Mouse (Mus musculus) brain, embryonic 14.5 days (tissue): Measurements from ENCODE around the gene Bcan.

Source experiments
- CTCF ChIP-seq: fragments of 200-500 bp; IDR thresholded peaks from 2 replicates; pipeline ENCODE4 v1.5.1; 2012; ENCODE audit warnings: inconsistent platforms, mild to moderate bottlenecking, moderate library complexity, borderline replicate concordance; ENCODE audit not compliant: insufficient read depth, insufficient read length; ENCODE audit errors: extremely low read depth
- POLR2A ChIP-seq: fragments of 200-500 bp; IDR thresholded peaks from 2 replicates; pipeline ENCODE4 v1.6.1; 2012; ENCODE audit warnings: mild to moderate bottlenecking, inconsistent platforms, borderline replicate concordance; ENCODE audit not compliant: poor library complexity, insufficient read depth, insufficient read length, severe bottlenecking; ENCODE audit errors: extremely low read depth

DNA sequence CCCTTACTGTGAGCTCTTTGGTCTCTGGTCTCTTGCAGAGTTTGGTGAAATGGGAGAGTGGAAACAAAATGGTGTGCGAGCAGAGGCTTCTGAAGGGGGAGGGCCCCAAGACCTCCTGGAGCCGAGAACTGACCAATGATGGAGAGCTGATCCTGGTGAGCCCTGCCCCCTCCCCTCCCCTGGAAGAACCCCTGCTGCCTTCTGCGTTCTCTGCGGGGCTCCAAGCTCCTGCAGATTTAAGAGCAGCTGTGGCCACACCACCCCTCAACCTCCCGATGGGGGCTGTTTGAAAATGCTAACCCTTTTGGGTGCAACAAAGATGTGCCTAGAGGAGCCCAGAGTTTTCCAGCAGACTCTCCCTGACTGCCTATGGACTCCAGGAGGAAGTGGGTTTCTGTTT lies 47.6 kb downstream of the Bcan start:
- no peak for TF ChIP-seq CTCF
- TF ChIP-seq POLR2A, result no peak
